Mouse (Mus musculus) embryonic fibroblast, embryonic 13.5 days (primary cell): ENCODE results near the gene Scamp2.

Experiments
- CTCF ChIP-seq: IDR thresholded peaks from 2 replicates; pipeline ENCODE4 v1.5.1; 2011; ENCODE audit warnings: mild to moderate bottlenecking, control low read depth, low read length, moderate library complexity, borderline replicate concordance; ENCODE audit not compliant: insufficient read depth
- POLR2A ChIP-seq: IDR thresholded peaks from 2 replicates; pipeline ENCODE4 v1.6.1; 2011; ENCODE audit warnings: low read depth, mild to moderate bottlenecking, control low read depth, low read length, moderate library complexity

GRCm38 (mm10) chr9:57524439-57524838 is 36.3 kb upstream of the Scamp2 start:
- TF ChIP-seq CTCF (no peak), POLR2A (no peak)
